Mouse (Mus musculus) left cerebral cortex, postnatal 25 days (tissue): Measurements from ENCODE around the gene Cda. TPM values are rescaled to one million over a fixed set of nuclear protein-coding genes. Genes with fewer than 3 reads are reported as not detected.
A peak's percentile ranks its signal among the peaks of the same experiment; 100 is the strongest.

Source experiments
- DNase-seq, 2 experiments: peaks; one replicate each; pipeline ENCODE4 v3.0.0; 2022; ENCODE audit warnings: low spot score in 2 of 2, mixed read lengths in 1 of 2
- intact Hi-C: fragments of 180-260 bp; cut with DNase I; formaldehyde crosslinking; loops from one replicate; pipeline ENCODE4 v1.15.1; 2025
- total RNA-seq, 2 experiments: library from RNA; stranded (reverse); gene quantifications; 2 replicates each; pipeline ENCODE4 v1.2.3; 2021

Gene Cda
- total RNA-seq: 1 to 10 TPM; 1.7 to 2.1 TPM

DNA sequence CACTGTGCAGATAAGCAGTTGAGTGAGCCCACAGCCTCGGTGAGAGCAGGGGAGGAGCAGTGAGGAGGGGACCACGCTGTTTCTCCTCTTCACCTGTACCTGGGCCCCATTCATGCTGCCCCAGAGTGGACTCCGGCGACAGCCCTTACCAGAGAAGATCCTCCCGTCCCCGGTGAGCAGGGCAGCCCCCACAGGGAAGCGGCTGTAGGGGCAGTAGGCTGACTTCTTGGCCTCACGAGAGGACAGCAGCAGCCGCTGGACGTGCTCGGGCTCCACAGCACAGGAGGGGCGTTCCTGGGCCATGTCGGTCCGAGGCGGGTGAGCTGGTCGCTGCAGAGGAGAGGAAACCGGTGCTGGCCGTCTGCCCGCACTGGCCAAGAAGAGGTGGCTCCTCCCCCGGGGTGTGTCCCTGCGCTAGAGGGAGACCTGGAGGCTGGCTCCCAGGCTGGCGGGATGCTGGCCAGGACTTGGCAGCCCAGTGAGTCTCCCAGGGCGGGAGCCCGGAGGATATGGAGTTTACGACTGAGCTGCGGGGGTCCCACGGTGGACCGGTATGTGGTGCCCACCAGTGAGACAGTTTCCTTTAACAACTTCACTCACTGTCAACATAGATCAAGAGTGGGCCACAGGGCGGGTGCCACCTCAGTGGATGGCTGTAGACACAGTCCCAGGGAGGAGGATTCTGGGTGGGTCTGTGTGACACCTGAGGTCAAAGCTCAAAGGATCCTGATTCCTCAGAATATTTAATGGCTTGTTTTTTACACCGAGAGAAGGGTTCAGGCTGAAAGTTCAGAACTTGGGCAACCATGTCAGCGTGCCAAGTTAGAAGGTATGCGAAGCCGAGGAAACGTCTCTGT is at the start of gene Cda:
Gene Cda (minus strand): TSS at position 352 of the 857 bp plus-strand sequence.
- DNase-seq: peak in 1 of 2 experiments; percentile 40
- intact Hi-C loops: no loop called here

- intact Hi-C loops: no loop called here
- no peak for DNase-seq
Observed at GRCm38 (mm10) chr4:138416414-138416813, 48.6 kb upstream of the Cda start.

DNA sequence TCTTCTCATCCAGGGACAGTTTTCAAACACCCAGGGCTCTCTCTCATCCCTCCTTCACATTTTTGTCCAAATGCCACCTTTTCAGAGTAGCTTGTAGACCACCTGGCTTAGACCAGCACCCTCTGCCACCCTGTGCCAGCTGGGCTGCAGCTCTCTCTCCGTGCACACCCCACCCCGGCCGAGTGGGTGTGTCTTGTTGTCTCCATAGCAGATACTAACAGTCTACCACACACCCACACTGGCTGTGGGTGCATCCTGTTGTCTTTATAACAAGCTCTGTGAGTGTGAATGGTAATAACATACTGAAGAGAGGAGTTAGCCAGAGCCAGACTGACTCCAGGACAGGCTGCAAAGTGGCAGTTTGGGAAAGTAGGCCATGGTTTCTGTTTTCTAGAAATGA is 48.2 kb upstream of the Cda start:
- peak; percentile 56 to 89 for DNase-seq
- intact Hi-C loops: no loop called here

GRCm38 (mm10) chr4:138414725-138415124 is 46.9 kb upstream of the Cda start:
- peak; percentile 60 to 91 for DNase-seq
- intact Hi-C loops: loop anchor here (1.0 kb wide), 1 partner anchor 18 kb away; the partner anchor contains the start of gene Fam43b

GRCm38 (mm10) chr4:138411504-138412121 is 43.8 kb upstream of the Cda start:
- peak in 1 of 2 experiments; percentile 38 for DNase-seq
- intact Hi-C loops: no loop called here

DNA sequence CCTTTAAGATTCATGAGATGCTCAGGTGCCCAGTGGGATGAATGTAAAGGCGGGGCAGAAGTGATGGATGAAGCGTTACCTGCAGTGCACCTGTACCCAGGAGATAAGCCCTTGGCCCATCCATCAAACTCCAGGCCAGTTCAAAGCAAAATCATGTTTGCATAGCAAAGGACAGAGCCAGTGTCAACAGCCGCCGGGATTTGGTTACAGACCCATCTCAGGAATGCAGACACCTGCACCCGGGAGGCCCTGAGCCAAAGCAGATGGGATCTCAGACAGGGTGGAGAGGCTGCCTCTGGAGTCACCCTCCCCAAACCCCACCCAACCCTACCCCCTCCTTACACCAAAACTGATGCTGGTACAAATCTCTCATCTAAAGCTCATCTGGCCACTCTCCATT is 43.2 kb upstream of the Cda start:
- intact Hi-C loops: no loop called here

DNA sequence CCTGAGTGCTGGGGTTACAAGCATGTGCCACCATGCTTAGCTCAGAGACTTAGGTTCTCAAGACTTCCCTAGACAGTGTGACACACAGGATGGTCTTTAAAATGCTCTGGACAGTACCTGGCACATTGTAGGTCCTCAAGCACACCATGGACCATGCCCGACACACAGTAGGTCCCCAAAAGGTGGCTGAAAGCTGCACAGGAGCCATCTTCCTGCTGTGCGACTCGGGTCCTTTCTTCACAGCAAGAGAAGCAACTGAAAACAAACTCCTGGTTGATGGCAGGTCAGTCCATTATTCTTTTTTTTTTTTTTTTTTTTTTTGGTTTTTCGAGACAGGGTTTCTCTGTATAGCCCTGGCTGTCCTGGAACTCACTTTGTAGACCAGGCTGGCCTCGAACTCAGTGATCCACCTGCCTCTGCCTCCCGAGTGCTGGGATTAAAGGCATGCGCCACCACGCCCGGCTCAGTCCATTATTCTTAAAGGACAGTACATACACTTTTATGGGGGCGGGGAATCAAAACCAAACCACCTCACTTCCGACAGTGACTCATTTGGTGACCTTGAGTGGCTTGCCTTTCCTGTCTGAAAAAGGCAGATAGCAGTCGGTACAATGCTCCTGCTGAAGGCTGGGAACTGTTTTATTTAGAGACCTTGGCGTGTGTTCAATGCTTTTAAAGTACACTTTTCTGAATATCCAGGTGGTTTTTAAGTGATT is 39.8 kb upstream of the Cda start:
- intact Hi-C loops: no loop called here
- no peak for DNase-seq

More for the DNA sequence above, 43.2 kb upstream of the Cda start:
- no peak for DNase-seq

DNA sequence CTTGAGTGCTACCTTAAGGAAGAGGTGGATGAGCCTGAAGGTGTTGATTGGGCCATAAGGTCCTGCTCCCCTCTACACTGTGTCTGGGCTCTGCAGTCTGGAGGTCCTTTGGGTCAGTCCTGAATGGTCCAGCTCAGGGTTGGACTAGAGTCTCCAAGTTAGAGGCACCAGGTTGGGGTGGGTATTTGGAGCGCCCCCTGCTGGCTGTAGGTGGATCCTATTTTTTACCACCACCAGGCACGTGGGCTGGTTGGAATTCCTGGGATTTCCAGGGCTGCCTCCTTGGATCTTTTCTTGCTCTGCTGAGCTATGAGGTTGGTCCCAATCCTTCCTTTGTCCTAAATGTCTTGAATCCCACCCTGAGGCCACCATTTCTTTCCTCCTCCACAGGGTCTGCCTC is 37.0 kb upstream of the Cda start:
- intact Hi-C loops: no loop called here
- DNase-seq: no peak

DNA sequence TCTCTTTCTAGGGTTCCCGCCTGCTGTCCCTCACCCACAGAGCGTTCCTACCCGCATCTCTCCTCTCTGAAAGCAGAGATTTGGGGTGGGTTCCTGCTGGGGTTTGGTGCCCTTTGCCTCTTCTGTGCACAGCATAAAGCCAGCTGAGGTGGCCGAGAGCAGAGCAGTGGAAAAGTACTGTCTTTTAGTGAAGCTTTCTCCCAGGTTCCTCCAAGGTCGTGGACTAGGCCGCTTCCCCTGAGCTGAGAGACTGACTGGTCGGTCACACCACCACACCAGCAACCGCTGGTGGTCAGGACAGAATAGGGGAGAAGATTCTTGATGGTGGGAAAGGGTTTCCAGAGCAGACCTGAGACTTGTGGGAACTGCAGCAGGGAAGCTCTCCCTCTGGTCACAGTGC is 28.9 kb upstream of the Cda start:
- DNase-seq: no peak
- intact Hi-C loops: loop anchor here (1.0 kb wide), 1 partner anchor 18 kb away; no protein-coding TSS in a partner anchor

DNA sequence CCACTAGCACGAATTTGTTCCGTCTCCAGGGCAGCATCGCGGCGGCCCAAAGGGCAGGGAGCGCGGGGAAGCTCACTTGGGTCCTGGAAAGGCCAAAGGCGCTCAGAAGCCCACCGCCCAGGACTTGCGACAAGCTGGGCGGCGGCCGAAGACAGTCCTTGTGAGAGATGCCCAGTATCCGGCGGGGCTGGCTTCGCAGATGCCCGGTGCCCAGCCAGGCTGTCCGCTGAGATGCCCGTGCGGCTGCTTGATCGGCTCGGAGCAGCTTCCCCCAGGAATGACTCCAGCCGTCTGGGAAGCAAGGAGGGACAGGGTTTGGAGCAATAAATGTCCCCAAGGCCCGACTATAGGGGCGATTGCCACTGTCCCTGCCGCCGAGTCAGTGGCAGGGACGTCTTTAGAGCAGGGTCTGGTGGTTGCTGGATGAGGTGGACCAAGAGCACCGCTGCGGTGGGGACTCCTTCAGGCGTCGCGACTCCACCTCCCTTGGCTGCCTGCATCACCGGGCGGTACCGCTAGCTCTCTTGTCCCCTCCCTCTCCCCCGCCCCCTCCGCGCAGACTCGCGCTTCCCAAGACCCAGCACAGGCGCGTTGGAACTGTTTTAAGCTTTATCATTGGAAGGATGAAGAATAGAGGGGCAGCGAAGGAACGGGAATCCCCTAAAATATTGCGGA is 28.3 kb upstream of the Cda start, which contains the start of gene Fam43b:
Gene Fam43b (minus strand): TSS at position 558 of the 675 bp plus-strand sequence.
- DNase-seq: peak; percentile 83 to 93
- intact Hi-C loops: loop anchor here (1.0 kb wide), 1 partner anchor 18 kb away; no protein-coding TSS in a partner anchor

GRCm38 (mm10) chr4:138395087-138395970 is 27.5 kb upstream of the Cda start:
- DNase-seq: peak; percentile 69 to 73
- intact Hi-C loops: no loop called here

DNA sequence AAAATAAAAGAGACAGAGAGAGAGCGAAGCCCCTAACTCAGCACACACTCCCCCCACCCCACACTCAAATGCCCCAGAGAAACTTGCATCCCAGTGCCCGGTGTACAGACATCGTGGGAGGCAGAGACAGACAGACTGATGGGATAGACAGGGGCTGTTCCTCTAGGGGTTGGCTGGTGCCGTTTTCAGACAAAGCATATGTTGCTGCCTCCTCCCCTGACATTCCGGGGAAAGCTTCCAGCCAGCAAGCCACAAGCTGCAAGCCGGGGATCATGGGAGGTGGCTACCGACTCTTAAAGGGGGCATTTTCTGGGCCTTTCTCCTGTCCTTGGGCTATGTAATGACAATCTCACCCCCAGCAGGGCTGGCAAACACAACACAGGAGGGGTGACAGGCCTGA is 25.9 kb upstream of the Cda start:
- intact Hi-C loops: loop anchor here (5.0 kb wide), 1 partner anchor 34 kb away; no protein-coding TSS in a partner anchor
- DNase-seq: peak; percentile 31 to 65

- intact Hi-C loops: no loop called here
- no peak for DNase-seq
Observed at GRCm38 (mm10) chr4:138383789-138384188, 16.0 kb upstream of the Cda start.

DNA sequence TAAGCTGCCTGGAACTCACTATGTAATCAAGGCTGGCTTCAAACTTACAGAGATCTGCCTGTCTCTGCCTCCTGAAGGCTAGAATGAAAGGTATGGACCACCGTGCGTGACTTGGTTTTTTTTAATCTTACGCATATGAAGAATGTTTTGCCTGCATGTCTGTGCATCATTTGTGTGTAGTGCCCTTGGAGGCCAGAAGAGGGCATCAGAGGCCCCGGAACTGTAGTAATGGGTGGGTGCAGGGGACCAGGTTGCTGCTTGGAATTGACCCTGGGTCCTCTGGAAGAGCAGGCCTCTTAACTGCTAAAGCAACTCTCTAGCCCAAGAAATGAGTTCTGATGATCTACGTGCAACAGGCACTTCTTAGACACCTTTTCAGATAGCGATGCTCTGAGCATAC is 14.7 kb upstream of the Cda start:
- intact Hi-C loops: no loop called here
- no peak for DNase-seq

- intact Hi-C loops: no loop called here
- DNase-seq: no peak
Observed at GRCm38 (mm10) chr4:138380132-138380689, 12.4 kb upstream of the Cda start.

- intact Hi-C loops: loop anchor here (2.0 to 5.0 kb wide), 3 partner anchors 48 to 60 kb away; partner anchors contain the start of gene Pink1
- DNase-seq: peak; percentile 67 to 79
Observed at GRCm38 (mm10) chr4:138379091-138379840, 11.5 kb upstream of the Cda start.

- intact Hi-C loops: loop anchor here (5.0 kb wide), 1 partner anchor 50 kb away; no protein-coding TSS in a partner anchor
- DNase-seq: peak; percentile 37 to 60
Observed at GRCm38 (mm10) chr4:138377526-138377925, 9.7 kb upstream of the Cda start.
